Mouse (Mus musculus): ENCODE results near the gene Tnrc6b.

Gene Tnrc6b

DNA sequence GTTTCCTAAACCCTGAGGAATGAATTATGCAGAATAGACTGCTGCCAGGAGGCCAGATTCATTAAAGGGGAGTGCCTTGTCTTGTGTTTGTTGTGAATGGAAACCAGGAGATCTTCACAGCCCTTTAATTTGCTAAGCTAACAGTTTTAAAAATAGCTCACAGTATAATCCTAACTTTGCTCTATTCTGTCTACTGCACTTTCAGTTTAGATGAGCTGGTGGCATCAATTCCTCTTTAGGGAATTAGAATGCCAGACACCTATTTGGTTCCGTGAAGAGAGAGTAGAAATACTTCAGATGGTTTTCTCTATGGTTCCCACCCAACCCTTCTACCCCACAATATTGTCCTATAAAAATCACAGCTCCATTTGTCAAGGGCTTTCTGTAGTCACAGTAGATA, 74.6 kb downstream of the Tnrc6b start:
- DNase-seq (ENCODE audit: low spot score): no peak

DNA sequence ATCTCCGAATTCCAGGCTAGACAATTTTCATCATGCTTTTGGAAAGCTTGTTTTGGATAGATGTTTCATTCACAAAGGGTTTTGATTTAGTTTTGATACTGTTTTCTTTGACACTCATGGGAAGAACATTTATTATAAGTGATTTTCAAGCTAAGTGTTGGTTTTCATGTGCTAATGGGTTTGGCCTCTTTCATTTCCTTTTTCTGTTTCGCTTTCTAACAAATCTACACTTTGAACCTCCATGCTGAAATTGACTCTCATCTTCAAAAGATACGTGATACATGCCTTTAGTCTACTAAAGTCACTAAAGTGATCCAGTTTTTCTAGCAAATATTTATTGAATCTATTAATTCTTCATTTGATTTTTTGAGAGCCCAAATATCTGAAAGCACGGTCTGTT, 76.6 kb downstream of the Tnrc6b start:
- no peak for DNase-seq (ENCODE audit: low spot score)

DNA sequence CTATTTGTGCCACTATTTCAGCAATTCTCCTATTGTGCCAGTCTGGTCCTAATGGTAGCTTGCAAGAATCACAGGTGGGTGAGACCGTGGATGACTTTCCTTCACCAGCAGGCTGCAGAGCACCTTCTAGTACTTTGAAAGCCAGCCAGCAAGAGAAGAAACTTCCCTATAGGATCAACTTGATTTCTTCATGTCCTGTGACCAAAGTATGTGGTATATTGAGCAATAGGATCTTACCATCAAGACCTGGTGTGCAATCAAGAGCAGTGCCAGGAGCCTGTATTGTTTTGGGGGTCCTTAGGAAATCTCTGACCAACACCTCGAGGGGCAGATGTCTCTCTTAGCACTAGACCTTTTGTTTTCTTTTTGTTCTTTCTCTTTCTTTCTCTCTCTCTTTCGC, 81.4 kb downstream of the Tnrc6b start:
- no peak for DNase-seq (ENCODE audit: low spot score)

DNA sequence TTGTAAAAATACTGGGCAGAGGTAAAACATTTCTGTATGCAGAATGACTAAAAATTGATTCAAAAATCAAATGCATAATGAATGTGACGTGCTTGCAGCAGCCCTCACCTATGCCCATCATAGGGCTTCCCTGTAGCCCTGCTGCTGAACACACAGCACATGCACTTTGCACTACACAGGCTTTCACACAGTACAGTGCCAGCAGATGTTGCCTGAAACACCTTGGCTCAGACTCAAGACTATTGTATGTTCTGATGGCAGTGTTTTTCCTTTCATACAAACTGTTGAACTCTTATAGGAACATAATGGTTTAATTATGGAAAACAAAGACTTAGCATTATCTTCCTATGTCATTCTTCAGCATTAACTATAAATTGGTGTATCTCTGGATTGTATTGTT, 84.0 kb downstream of the Tnrc6b start:
- DNase-seq (ENCODE audit: low spot score): no peak

DNA sequence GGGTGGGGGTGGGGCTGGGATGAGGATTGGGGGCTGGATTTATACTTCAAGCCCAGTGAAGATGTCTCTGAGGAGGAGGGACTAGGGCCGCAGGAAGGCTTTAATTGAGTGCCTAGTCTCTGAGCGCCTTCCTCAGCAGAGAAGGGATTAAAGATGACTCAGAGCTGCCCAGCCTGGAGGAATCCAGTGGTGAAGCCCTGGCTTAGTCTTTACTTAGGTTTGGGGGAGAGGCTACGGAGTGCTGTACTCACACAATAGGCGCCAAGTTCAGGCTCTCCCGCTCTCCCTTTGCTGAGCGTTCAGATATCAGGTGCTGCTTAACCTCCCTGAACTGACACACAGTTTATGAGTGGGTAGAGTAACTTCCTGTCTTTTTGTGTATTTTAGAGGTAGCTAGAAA, 86.6 kb downstream of the Tnrc6b start:
- DNase-seq (ENCODE audit: low spot score): no peak

DNA sequence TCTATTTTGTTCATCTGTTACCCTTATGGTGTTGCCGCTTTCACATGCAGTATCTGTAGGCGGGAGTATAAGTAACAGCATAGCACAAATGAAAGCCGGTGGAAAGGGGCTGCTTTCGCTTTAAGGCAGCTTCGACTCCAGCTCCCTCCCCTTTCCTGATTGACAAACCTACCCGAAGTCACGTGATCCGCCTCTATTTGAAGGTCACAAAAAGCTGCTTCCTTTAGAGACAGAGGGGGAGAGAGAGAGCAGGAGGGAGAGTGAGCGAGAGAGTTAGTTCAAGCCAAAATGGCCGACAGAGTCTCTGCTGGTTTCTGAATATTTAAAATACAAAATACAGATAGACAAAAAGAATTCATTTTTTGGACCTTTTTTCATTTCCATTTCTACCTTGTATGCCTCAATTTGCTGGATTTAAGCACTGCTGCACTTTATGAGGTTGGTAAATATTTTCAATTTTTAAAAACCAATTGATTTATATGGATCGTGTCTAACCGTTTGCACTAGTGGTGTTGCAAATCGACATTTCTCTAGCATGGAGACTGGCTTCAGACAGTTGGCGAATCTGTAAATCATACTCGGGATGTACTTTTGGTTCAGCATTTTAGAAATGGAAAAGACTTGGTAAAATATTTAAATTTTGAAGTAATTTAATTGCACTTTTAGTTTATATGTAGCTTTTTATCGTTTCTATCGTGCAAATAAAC, 87.4 kb downstream of the Tnrc6b start:
- peak; percentile 94 for DNase-seq (ENCODE audit: low spot score)

DNA sequence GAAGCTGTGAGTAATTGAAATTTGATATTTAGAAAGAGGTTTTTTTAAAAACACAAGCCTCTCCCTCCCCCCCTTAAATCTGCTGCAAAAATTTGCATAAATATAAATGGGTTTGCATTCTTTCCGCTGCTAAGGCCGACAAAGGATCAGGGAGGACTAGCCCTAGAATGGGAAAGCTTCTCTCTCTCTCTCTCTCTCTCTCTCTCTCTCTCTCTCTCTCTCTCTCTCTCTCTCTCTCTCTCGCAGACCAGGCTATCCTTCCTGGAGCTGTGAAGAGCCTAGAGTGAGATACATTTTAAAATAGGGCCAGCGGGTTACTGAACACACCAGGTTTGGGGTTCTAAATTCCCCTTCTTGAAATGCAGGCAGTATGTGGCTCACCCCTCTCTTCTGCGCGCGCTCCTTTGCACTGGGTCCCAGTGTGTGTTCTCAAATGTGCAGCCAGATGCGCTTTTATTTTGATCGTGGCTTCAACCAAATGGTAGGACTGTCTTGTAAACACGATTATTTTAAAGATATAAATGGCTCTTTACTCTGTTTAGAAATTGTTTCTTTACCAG, 88.0 kb downstream of the Tnrc6b start:
- DNase-seq (ENCODE audit: low spot score): peak; percentile 39

DNA sequence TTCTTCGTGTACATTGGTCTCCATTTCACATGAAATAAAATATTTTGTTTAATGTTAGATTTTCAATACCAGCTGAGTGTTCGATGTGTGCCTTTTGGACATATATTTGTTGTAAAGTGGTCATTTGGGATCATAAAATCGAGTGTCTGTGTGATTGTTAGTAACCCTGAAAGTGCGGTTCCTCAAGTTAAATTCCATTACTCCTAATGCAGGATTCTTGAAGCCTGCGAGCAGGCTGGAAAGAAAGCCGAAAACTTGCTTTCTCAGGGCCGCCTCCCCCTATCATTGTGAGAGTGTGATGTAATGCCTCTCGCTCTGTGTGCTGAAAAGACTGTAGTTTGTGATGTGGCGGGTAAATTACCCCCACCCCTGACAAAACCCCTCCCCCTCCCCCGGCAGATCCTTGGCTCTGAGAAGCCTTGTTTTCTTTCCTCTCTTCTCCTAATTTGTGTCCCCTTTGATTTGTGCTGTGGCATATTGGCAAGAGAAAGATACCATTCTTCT, 88.6 kb downstream of the Tnrc6b start:
- DNase-seq (ENCODE audit: low spot score): no peak

DNA sequence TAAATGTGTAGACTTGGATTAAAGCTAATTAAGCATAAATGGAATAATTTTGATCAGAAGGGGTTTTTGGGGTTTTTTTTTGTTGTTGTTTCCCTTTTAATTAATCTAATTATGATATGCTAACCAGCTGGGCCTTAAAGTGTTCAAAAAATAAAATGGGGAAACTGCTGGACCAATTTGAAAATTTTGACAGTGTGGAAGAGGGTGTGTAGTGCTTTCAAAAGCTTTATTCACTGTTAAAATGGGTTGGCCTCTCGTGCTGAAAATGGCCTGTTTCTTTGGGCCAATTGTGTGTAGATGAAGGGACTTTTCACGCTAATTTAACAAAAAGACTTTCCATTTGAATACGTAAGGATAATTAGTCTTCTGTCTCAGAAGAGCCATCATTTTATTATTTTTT, 89.1 kb downstream of the Tnrc6b start:
- no peak for DNase-seq (ENCODE audit: low spot score)

DNA sequence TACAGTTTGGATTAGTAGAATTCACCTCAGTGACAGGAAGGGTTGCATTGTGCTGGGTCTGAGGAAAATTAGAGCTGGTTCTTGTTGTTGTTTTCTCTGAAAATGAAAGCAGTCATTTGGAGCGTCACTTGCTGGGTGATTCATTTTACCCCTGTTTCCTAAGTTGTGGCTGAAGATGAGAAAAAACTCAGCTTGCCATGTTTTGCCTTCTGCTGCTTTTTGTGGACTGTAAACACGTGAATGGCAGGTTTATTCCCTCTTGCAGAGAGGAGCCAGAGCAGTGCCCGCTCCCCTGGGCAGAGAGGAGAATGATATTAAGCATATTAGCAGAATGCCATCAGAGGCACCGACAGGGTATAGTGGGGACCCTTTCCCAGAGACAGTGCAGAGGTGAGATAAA, 89.7 kb downstream of the Tnrc6b start:
- no peak for DNase-seq (ENCODE audit: low spot score)

DNA sequence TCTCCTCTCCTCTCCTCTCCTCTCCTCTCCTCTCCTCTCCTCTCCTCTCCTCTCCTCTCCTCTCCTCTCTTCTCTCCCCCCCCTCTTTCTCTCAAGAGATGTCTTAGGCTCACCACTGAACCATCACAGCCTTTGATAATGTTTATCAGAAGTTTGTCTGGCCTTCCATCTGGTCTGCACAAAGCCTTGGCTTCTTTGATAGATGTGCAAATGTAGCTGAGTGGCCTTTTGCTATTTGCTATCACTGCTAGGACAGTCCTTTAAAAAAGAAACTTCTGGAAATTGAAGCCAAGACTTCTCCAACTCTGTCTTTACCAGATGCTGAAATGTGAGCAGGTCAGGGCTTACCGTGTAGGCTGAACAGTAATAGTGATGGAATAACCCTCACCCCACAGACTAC, 90.5 kb downstream of the Tnrc6b start:
- no peak for DNase-seq (ENCODE audit: low spot score)

DNA sequence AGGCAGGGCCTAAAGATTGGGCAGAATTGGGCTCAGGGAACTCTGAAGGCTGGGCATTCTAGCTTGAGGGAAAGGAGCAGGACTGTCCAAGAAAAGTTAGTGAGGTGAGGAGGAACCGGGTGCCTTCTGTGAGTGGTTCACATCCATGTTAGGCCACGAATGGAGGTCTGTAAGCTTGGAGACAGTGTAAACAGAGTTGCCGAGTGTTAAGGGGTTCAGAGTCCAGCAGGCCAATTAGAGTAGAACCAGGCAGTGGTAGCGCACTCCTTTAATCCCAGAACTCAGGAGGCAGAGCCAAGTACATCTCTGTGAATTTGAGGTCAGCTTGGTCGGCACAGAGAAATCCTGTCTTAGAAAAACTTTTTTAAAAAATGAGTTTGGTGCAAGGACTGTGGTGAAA, 96.0 kb downstream of the Tnrc6b start:
- no peak for DNase-seq (ENCODE audit: low spot score)

DNA sequence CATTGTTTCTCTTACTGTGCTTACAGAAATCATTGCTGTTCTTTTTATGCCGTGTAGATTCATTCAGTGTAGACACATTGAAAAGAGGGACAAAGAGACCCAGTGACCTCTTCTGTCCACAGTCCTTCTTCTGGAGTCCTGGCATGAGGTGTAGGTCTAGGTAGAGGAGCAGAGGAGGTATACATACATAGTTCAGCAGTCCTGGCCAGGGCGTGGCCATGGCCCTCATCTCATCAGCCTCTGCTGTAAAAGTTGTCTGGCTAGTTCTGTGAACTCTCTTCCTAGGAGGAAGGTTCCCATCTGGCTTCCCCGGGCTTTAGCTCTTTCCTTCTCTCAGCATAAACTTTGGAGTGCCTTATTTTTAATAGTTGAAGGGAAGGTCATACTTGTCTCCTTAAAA, 99.1 kb downstream of the Tnrc6b start:
- DNase-seq (ENCODE audit: low spot score): no peak

DNA sequence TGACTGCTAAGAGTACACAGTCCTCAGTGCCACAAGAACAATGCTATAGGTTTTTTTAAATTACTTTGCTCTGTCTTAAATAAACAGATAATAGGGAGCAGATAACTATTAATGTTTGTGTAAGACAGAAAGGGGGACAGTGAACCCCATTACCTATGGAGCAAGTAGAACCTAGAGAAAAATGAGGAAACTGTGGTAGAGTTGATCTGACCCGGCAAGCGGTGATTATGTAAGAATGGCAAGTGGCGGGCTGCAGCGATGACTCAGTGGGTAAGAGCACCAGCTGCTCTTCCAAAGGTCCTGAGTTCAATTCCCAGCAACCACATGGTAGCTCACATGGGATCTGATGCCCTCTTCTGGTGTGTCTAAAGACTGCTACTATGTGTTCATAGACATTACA, 101.7 kb downstream of the Tnrc6b start:
- no peak for DNase-seq (ENCODE audit: low spot score)

DNA sequence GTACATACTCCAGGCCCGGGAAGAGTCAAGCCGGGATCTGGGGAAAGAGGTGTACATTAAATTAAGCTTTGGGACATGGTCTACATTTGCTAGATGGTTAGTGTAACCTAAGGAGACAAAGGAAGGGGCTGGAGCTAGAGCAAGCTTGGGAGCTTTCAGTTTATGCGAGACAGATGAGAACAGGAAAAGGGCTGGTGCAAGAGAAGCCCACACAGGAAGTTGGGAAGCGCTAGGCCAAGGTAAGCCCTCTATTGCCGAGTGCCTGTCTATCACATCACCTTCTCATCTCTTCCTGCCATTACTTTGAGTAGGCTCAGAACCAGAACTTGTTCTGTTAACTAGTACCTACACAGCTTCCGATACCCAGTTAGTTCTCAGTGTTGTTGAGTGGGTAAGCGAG, 103.7 kb downstream of the Tnrc6b start:
- DNase-seq (ENCODE audit: low spot score): no peak

DNA sequence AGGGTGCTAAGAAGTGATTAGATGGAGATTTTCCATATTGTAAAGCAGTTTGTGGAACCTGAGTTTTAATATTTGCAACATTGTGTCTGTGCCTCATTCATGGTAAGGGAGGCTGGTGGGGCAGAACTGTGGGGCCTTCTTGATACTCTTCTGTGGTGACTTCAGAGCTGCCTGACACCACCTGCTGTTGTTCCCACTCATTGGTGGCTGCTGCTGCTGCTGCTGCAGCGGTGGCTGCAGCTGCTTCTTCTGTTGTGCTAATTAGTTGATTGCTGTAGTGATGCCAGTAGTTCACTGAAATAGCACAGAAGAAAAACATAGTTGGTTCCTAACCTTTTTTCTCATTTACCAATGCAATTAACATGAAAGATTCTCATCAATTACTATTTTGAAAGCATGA, 111.2 kb downstream of the Tnrc6b start:
- no peak for DNase-seq (ENCODE audit: low spot score)

DNA sequence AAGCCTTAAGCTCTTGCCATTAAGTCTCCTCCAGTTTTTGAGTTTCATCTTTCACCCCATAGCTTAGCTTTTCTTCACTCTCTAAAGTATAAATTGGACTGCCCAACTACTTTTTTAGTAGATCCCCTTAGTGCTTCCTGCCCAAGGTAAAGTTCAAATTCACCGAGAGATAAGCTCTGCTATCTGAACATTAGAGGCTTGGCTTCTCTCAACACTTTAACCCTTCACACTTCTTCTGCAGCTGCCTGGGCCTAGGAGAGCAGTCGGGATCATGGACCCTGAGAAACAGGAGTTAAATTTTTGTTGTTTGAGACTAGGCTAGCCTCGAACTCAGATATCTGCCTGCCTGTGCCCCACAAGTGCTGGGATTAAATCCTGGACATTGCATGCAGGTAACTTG, 120.1 kb downstream of the Tnrc6b start:
- DNase-seq (ENCODE audit: low spot score): no peak

DNA sequence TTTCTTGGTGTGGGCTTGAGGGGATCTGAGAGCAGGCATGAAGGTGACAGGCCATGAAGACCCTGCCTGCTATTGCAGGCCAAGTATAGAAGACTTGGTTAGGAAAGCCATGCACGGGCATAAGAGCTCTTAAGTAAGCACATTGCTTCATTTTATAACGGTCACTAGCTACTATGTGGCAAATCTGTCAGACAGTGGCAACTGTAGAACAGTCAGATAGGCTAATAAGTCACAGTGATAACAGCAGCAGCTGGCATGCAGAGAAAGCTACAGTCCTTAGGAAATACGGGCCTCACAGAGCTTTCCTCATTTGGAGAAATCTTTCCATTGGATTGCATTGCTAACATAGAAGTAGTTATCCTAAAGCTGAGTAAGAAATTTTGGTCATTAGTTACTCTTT, 121.7 kb downstream of the Tnrc6b start:
- no peak for DNase-seq (ENCODE audit: low spot score)

DNA sequence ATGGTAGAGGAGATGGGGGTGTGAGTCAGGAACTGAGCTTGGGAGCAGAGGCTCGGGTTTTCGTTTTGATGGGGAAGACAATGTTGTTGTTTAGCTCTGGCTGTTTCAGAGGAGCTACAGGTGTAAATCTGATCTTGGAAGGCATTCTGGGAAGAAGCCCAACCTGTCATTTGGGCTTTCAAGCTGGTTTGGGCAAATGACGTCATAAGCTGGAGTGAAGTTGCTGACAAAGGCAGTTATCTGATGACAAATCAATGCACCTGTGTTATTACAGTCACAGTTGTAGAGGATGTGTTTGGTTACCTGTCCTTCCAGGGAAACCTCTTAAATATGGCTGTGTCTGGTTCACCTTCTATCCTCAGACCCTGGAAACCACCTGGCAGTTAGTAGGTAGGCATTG, 125.1 kb downstream of the Tnrc6b start:
- DNase-seq (ENCODE audit: low spot score): no peak

DNA sequence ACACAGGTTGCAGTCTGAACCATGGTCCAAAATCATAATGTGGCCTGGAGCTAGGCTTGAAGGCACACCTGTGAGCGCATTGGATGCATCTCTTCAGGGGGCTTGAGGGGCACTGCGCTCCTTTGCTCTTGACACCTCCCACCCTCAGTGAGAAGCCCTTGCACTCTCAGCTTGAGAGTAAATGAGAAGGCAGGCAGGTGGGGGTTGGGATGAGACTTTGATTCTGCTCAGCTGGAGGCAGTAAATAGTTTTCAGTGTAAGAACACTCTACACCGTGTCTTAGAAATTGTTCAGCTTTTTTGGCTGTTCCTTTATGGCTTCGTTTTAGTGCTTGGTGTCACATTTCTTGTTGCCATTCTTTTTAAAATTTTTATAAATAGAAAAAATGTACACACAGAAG, 127.7 kb downstream of the Tnrc6b start:
- DNase-seq (ENCODE audit: low spot score): no peak

DNA sequence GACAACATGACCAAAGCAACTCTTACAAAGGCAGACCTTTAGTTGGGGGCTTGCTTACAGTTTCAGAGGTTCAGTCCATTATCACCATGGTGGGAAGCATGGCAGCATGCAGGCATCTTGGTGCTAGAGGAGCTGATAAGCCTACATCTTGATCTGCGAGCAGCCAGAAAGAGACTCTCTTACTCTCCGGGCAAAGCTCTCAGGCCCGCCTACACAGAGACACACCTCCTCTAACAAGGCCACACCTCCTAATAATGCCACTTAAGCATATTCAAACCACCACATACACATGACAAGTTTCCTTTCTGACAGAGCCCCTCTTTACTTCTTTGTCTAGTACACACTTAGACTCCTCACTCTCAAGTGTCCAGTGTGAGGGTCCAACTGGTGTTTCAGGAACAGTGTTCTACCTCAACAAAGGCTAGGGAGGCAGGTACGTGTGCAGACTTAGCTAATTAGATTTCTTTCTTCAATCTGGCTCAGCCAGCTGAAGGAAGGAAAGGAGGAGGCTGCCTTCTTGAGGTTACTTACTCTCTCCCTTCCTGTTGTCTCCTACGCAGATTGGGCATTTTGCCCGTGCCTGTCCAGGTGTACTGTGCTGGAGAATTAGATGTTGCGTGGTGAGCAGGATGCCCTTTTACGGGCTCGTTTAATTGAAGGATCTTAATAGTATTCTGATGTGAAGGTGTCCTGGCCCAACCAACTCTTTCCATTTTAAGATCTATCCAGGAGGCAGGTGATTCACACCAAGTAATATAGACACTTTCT, 128.7 kb downstream of the Tnrc6b start:
- DNase-seq (ENCODE audit: low spot score): no peak

DNA sequence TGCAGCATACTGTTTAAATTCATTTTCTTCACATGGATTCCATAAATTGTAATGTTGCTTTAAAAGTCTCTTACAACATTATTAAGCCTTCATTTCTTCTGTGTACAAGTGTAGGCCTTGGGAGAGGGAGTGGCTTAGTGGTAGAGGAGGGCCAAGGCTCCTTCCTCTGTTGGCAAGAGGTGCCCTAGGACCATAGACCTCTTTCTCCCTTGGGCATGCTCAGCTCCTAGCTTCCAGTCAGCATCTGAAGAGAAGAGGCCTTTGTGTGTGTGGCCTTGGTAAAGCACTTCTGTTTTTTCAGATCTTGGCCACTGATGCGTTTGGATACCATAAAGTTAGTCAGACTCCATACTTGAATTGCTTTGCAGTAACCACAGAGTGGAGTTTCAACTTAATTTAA, 133.1 kb downstream of the Tnrc6b start:
- DNase-seq (ENCODE audit: low spot score): no peak

DNA sequence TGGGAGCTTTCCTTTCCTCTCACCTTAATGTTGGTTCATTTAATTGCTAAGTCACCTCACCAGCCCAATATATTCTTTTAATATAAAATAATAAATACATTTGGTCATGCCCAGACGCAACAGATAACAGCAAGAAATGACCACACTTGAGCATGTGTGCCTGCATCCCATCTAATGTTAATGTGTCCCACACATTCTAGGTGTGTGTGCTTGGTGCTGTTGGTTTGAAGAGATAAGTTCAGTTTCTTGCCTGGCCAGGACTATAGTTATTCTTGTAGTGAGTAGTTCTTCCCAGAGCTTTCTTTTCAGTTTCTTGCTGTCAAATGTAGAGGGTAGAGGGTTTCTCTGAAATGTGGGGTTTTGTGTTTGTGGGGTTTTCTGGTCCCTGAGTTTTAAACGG, 133.8 kb downstream of the Tnrc6b start:
- DNase-seq (ENCODE audit: low spot score): no peak

Data from left cerebral cortex, adult 11 months (tissue).